Mouse (Mus musculus) Muller cell, postnatal 12 days (primary cell): ENCODE data around the gene Iqgap1.
A peak's percentile ranks its signal among the peaks of the same experiment; 100 is the strongest.

Experiments used
- DNase-seq: peaks from one replicate; pipeline ENCODE4 v3.0.0-alpha.2; 2015; ENCODE audit errors: inconsistent ontology term

Gene Iqgap1

GRCm38 (mm10) chr7:80666198-80666915 is 159.4 kb downstream of the Iqgap1 start:
- peak; percentile 70 for DNase-seq
